Mouse (Mus musculus): ENCODE measurements around the gene Fat3.

Fat3 gene

GRCm38 (mm10) chr9:16501186-16501711 is at the start of gene Fat3:
Gene Fat3 (minus strand): TSS chr9:16501285.
- no peak for DNase-seq

GRCm38 (mm10) chr9:16532884-16533283 is 31.8 kb upstream of the Fat3 start:
- DNase-seq = no peak

- DNase-seq = no peak
Observed at GRCm38 (mm10) chr9:16517543-16517942, 16.5 kb upstream of the Fat3 start.

- no peak for DNase-seq
Observed at GRCm38 (mm10) chr9:16512005-16512404, 10.9 kb upstream of the Fat3 start.

DNA sequence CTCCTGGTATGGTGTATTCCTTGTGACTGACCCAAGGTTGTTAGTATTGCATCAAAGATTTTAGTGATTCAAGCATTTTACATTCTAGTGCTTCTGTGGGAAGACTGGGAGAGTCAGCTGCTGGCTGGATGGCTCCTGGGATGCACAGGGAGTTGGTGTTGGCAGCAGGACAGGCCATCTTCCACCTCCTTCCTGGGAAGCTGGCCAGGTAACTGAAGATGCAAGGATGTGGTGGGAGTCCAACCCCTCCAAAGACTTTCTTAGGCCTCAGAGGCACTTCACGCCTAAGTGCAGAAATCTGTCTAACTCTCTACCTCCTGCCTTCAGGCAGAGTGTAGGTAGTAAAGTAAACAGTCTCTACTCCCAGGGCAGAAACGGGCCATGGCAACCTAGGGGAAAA is 2.7 kb upstream of the Fat3 start:
- DNase-seq = no peak

- DNase-seq = no peak
Observed at GRCm38 (mm10) chr9:16502673-16503343, 1.7 kb upstream of the Fat3 start.

- DNase-seq = no peak
Observed at GRCm38 (mm10) chr9:16501990-16502672, 1.0 kb upstream of the Fat3 start.

- no peak for DNase-seq
Observed at GRCm38 (mm10) chr9:16500382-16501185, 501 bp downstream of the Fat3 start.

GRCm38 (mm10) chr9:16499621-16500381 is 1.3 kb downstream of the Fat3 start:
- no peak for DNase-seq

GRCm38 (mm10) chr9:16498876-16499275 is 2.2 kb downstream of the Fat3 start:
- DNase-seq = no peak

GRCm38 (mm10) chr9:16497361-16497760 is 3.7 kb downstream of the Fat3 start:
- no peak for DNase-seq

DNA sequence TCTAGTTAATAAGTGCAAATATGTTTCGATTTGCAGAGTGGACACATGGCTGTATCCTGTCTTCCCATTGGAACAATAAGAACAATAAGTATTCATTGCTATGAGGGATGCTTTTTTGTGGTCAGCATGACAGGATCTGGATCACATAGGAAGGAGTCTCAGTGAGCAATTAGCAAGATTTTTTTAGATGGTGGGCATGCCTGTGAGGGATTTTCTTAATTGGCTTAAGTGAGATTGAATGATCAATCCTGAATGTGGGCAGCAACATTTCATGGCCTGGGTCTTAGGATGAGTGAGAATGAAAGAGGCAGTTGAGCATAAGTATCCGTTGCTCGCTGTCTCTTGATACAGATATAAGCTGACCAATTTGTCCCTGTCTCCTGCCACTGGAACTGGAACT is 4.8 kb downstream of the Fat3 start:
- DNase-seq = no peak

GRCm38 (mm10) chr9:16489661-16490060 is 11.4 kb downstream of the Fat3 start:
- no peak for DNase-seq

- DNase-seq = no peak
Observed at GRCm38 (mm10) chr9:16487565-16487964, 13.5 kb downstream of the Fat3 start.

- no peak for DNase-seq
Observed at GRCm38 (mm10) chr9:16486229-16486628, 14.9 kb downstream of the Fat3 start.

DNA sequence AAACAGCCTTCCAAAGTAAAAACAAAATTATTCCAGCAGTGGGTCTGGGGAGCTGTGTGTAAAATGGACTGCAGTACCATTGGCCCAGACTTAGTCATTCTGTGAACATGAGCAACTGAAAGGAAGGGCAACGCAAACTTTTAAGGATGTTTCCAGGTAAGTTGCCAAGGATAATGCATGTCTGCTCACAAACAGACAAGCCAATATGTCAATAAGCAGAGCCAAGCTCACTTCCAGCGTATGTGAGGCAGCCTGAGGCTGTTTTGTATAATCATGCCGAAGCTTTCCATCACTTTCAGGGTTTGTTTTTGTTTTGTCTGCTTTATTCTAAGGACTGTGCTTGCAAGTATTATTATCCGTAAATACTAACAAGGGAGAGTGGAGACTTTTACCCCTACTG is 15.9 kb downstream of the Fat3 start:
- no peak for DNase-seq

GRCm38 (mm10) chr9:16484765-16485164 is 16.3 kb downstream of the Fat3 start:
- DNase-seq = no peak

DNA sequence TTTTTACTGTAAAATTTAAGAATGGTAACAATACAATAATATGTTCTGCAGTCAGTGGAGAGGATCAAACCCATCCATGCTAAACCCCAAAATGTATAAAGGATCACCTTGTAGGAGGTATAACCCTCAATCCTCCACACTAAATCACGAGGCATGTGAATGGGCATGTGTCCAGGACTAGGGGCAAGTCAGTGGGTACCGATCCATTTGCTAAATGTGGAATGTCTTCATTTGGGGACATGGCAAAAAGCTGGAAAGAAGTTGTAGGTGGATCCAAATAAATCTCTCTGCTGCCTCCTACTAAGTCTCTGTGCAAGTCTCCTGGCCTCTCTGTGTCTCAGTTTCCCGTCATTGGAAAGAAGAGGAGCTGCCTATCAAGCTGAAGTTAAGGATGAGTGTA is 39.6 kb downstream of the Fat3 start:
- no peak for DNase-seq

GRCm38 (mm10) chr9:16460591-16460990 is 40.5 kb downstream of the Fat3 start:
- no peak for DNase-seq

DNA sequence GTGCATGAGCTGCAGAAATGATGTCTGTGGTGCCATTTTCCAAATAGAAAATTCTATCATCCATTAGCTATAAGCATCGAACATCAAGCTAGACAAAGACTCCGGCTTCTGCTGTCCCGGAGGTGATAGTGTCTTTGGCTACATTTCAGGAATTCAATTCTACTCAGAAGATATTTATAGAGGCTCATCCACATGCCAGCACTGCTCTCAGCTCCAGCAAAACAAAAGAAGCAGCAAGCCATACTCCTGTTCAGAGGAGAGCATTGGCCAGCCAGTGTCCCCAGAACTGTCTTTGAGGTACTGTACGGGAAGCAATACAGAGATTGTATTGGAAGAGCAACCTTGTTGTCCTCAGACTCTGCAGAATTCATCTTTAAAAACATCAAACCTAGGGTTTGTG is 59.2 kb downstream of the Fat3 start:
- DNase-seq = no peak

DNA sequence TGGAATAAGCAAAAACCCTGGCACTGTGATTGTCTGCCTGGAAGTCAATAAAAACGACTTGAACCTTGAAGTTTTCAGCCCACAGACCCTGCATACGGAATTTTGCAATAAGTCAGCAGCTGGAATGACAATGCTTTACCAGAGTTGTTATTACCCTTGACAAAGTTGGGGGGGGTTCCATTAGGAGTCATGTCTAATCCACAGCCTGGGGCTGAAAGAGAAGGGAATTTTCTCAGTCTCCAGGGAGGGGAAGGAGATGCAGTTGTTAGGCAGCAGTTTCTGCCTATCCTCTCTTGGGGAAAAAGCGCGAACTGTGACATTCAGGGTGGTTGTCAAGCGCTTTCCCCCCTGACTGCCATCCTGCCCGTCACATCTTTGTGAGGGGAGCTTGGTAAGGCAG is 60.4 kb downstream of the Fat3 start:
- no peak for DNase-seq

DNA sequence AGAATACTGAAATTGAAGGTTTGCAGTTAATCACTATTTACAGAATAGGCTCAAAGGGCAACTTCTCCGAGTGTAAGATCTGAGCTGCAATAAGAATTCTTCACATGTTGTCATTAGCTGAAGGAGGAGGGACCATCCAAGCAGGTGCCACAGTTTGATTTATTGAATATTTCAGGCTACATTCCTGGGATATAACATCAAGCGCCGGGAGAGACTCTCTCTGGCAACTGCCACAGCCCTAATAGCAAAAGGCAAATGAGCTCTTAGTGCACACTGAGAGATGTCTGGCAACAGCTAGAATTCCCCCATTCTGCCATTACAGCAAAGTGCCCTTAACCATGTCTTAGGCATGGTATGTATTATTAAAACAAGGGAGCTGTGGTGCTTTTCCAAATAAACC is 61.1 kb downstream of the Fat3 start:
- DNase-seq = no peak

- no peak for DNase-seq
Observed at GRCm38 (mm10) chr9:16437805-16438204, 63.3 kb downstream of the Fat3 start.
